Comparison of ENCODE assay signal across 8 mouse cellular contexts in the genomic region with DNA sequence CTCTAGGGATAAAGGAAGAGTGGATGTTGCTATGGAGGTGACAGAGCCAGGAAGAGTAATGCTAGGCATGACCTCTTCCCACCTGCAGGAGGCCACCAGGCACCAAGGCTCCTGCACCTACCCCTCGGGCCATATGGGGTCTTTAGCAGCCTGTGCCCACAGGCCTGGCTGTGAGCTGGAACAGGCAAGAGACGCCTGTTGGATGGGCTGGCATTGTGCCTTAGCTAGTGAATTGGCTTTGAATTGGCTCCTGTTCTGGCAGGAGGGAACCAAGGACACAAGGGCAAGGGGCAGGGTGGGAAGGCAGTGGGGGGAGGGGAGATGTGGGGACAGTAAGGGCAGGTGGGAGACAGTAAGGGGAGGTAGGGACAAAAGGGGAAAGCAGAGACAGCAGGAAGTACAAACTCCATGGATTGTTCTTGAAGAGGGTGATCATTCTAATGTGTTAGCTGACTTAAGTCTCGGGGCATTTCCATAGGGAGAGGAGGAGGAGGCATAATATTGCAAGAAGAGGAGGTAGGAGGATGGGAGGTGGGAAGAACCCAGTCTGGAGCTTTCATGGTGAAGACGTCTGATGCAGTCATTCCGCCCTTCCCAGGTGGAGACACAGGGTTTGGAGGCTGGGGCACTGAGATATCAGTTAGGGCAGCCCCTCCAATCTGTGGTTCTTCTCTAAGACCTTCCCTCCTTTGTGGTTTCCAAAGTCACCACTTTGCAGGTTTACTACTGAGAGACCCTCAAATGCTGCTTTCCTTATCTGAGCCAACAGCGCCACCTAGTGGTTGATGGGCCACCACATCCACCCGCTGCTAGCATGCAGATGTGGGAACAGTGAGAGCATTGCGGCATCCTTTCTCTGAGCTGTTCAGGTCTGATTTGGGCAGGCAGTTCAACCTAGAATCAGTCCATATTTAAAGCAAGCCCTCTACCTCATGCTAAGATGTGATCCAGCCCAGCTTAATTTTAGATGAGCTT.
DNase-seq lines count a peak whose midpoint lies in the region; ATAC-seq lines count a peak whose summit lies in the region.

No protein-coding gene starts in this region.

- no peak overlapping the region for H3K9ac ChIP-seq in forebrain, embryonic 12.5 days
- no peak overlapping the region for H3K9ac ChIP-seq in hindbrain, embryonic 16.5 days (ENCODE audit: low read depth, low read length)

- no peak overlapping the region for H3K4me3 ChIP-seq in forebrain, embryonic 12.5 days (replicated peaks)
- H3K4me3 ChIP-seq in hindbrain, embryonic 16.5 days (ENCODE audit: low read length) = no peak overlapping the region

- H3K27ac ChIP-seq in forebrain, embryonic 12.5 days = no peak overlapping the region
- peak overlapping the region; percentile 9; the same call in 1 of the 2 replicates for H3K27ac ChIP-seq in hindbrain, embryonic 16.5 days (ENCODE audit: low read depth, low read length)

- H3K4me2 ChIP-seq in forebrain, embryonic 12.5 days = no peak overlapping the region
- H3K4me2 ChIP-seq in hindbrain, embryonic 16.5 days (ENCODE audit: low read length) = no peak overlapping the region

- WGBS in forebrain, embryonic 12.5 days = 31% methylated on average over 8 of the region's 8 CpGs
- 16% methylated on average over 8 of the region's 8 CpGs for WGBS in hindbrain, embryonic 16.5 days

- peaks cover 18% of the 10 kb centered on the region for H3K4me1 ChIP-seq in forebrain, embryonic 12.5 days
- H3K4me1 ChIP-seq in hindbrain, embryonic 16.5 days (ENCODE audit: control insufficient read depth, insufficient read depth, low read depth, low read length) = peaks cover 8% of the 10 kb centered on the region; the same call in 1 of the 2 replicates

- DNase-seq in Muller cell, postnatal 12 days (ENCODE audit: inconsistent ontology term) = peak; percentile 60
- peak; percentile 43 for DNase-seq in c-Kit-positive CD71-negative TER-119-negative erythroid progenitor cells, embryonic 14.5 days (ENCODE audit: low read depth)
- DNase-seq in layer of hippocampus, postnatal 25 days (ENCODE audit: extremely low spot score in 1 of 2, low spot score in 1 of 2) = peak; percentile 90 to 97
- DNase-seq in lung, postnatal 4 days = peak; percentile 53 to 72
- DNase-seq in right cerebral cortex, adult 2 months (ENCODE audit: low spot score in 2 of 2) = peak; percentile 90 to 93
- peak; percentile 13 to 43 for DNase-seq in urinary bladder, postnatal 36 days (ENCODE audit: low spot score in 2 of 2)

- ATAC-seq in forebrain, embryonic 12.5 days (ENCODE audit: low FRiP score) = peak; percentile 90
- ATAC-seq in hindbrain, embryonic 16.5 days = peak; percentile 91

- H3K36me3 ChIP-seq in forebrain, embryonic 12.5 days (replicated peaks) = peaks cover 32% of the 10 kb centered on the region
- H3K36me3 ChIP-seq in hindbrain, embryonic 16.5 days (ENCODE audit: control insufficient read depth, insufficient read depth, low read length) = peaks cover 8% of the 10 kb centered on the region; the same call in 1 of the 2 replicates

- H3K27me3 ChIP-seq in forebrain, embryonic 12.5 days = no peaks in the 10 kb centered on the region
- H3K27me3 ChIP-seq in hindbrain, embryonic 16.5 days (replicated peaks; ENCODE audit: control insufficient read depth, insufficient read depth, low read length) = no peaks in the 10 kb centered on the region

- H3K9me3 ChIP-seq in forebrain, embryonic 12.5 days = no peaks in the 10 kb centered on the region
- H3K9me3 ChIP-seq in hindbrain, embryonic 16.5 days (ENCODE audit: control insufficient read depth, low read length) = no peaks in the 10 kb centered on the region

Comparison
In these comparisons a context has a peak if more than half of its experiments do, and no peak if none do; other contexts are left out.
1. DNase-seq: peak in every context shown above with its lines; median percentile 94 in layer of hippocampus, postnatal 25 days; 92 in right cerebral cortex, adult 2 months; 62 in lung, postnatal 4 days; 60 in Muller cell, postnatal 12 days; 43 in c-Kit-positive CD71-negative TER-119-negative erythroid progenitor cells, embryonic 14.5 days; 28 in urinary bladder, postnatal 36 days.